Mouse (Mus musculus): Measurements from ENCODE around the gene 4933427I04Rik. TPM values are rescaled to one million over a fixed set of nuclear protein-coding genes. Genes with fewer than 3 reads are reported as not detected.

Gene 4933427I04Rik
- not detected in 2 replicates for polyA plus RNA-seq (2015; fragmentation: Nextera tagmentation; extraction: Ambion mirVana)

- no peak within 1 kb of the TSS for H3K4me2 ChIP-seq (ENCODE audit: low read depth, low read length)
- no peaks in the 10 kb centered on the region for H3K4me1 ChIP-seq (ENCODE audit: control insufficient read depth, low read depth, low read length)
- no peaks in the 10 kb centered on the region for H3K9me3 ChIP-seq (replicated peaks; ENCODE audit: control insufficient read depth, low read length)
- H3K27ac ChIP-seq (ENCODE audit: low read length), result no peak within 1 kb of the TSS
- ATAC-seq (ENCODE audit: low read depth), result no peak
- H3K27me3 ChIP-seq (ENCODE audit: control insufficient read depth, insufficient read depth, low read depth, low read length), result no peaks in the 10 kb centered on the region
- no peak within 1 kb of the TSS for H3K9ac ChIP-seq (ENCODE audit: low read depth, low read length)
- 53% methylated on average over 3 of the region's 3 CpGs for WGBS (ENCODE audit: insufficient replicate concordance)
- H3K4me3 ChIP-seq (ENCODE audit: low read depth, low read length), result no peak within 1 kb of the TSS
- H3K36me3 ChIP-seq (ENCODE audit: control insufficient read depth, insufficient read depth), result no peaks in the 10 kb centered on the region
Observed at GRCm38 (mm10) chr4:123859379-123859778, at the start of gene 4933427I04Rik. 4933427I04Rik (plus strand) TSS chr4:123859679.

- Histone ChIP-seq H3K9ac (ENCODE audit: low read depth, low read length) (no peak overlapping the region), H3K27me3 (ENCODE audit: control insufficient read depth, insufficient read depth, low read depth, low read length) (no peaks in the 10 kb centered on the region), H3K4me1 (ENCODE audit: control insufficient read depth, low read depth, low read length) (no peaks in the 10 kb centered on the region), H3K9me3 (replicated peaks; ENCODE audit: control insufficient read depth, low read length) (no peaks in the 10 kb centered on the region), H3K27ac (ENCODE audit: low read length) (no peak overlapping the region), H3K4me2 (ENCODE audit: low read depth, low read length) (no peak overlapping the region), H3K4me3 (ENCODE audit: low read depth, low read length) (no peak overlapping the region), H3K36me3 (ENCODE audit: control insufficient read depth, insufficient read depth) (no peaks in the 10 kb centered on the region)
- no peak for ATAC-seq (ENCODE audit: low read depth)
- 66% methylated on average over 12 of the region's 12 CpGs for WGBS (ENCODE audit: insufficient replicate concordance)
Observed at GRCm38 (mm10) chr4:123810475-123811295, 48.8 kb upstream of the 4933427I04Rik start.

- Histone ChIP-seq H3K9ac (ENCODE audit: low read depth, low read length) (no peak overlapping the region), H3K4me2 (ENCODE audit: low read depth, low read length) (no peak overlapping the region), H3K4me3 (ENCODE audit: low read depth, low read length) (no peak overlapping the region), H3K36me3 (ENCODE audit: control insufficient read depth, insufficient read depth) (no peaks in the 10 kb centered on the region), H3K27me3 (ENCODE audit: control insufficient read depth, insufficient read depth, low read depth, low read length) (no peaks in the 10 kb centered on the region), H3K27ac (ENCODE audit: low read length) (no peak overlapping the region), H3K9me3 (replicated peaks; ENCODE audit: control insufficient read depth, low read length) (no peaks in the 10 kb centered on the region), H3K4me1 (ENCODE audit: control insufficient read depth, low read depth, low read length) (no peaks in the 10 kb centered on the region)
- ATAC-seq (ENCODE audit: low read depth), result no peak
- 50% methylated on average over 3 of the region's 3 CpGs for WGBS (ENCODE audit: insufficient replicate concordance)
Observed at GRCm38 (mm10) chr4:123812525-123812924, 47.0 kb upstream of the 4933427I04Rik start.

- Histone ChIP-seq H3K4me3 (ENCODE audit: low read depth, low read length) (no peak overlapping the region), H3K36me3 (ENCODE audit: control insufficient read depth, insufficient read depth) (no peaks in the 10 kb centered on the region), H3K4me1 (ENCODE audit: control insufficient read depth, low read depth, low read length) (no peaks in the 10 kb centered on the region), H3K9me3 (replicated peaks; ENCODE audit: control insufficient read depth, low read length) (no peaks in the 10 kb centered on the region), H3K27me3 (ENCODE audit: control insufficient read depth, insufficient read depth, low read depth, low read length) (no peaks in the 10 kb centered on the region), H3K4me2 (ENCODE audit: low read depth, low read length) (no peak overlapping the region), H3K27ac (ENCODE audit: low read length) (no peak overlapping the region), H3K9ac (ENCODE audit: low read depth, low read length) (no peak overlapping the region)
- 54% methylated on average over 7 of the region's 7 CpGs for WGBS (ENCODE audit: insufficient replicate concordance)
- no peak for ATAC-seq (ENCODE audit: low read depth)
Observed at GRCm38 (mm10) chr4:123814030-123814501, 45.4 kb upstream of the 4933427I04Rik start.

- Histone ChIP-seq H3K27ac (ENCODE audit: low read length) (no peak overlapping the region), H3K4me1 (ENCODE audit: control insufficient read depth, low read depth, low read length) (no peaks in the 10 kb centered on the region), H3K27me3 (ENCODE audit: control insufficient read depth, insufficient read depth, low read depth, low read length) (no peaks in the 10 kb centered on the region), H3K9me3 (replicated peaks; ENCODE audit: control insufficient read depth, low read length) (no peaks in the 10 kb centered on the region), H3K9ac (ENCODE audit: low read depth, low read length) (no peak overlapping the region), H3K36me3 (ENCODE audit: control insufficient read depth, insufficient read depth) (no peaks in the 10 kb centered on the region), H3K4me3 (ENCODE audit: low read depth, low read length) (no peak overlapping the region), H3K4me2 (ENCODE audit: low read depth, low read length) (no peak overlapping the region)
- no peak for ATAC-seq (ENCODE audit: low read depth)
- WGBS (ENCODE audit: insufficient replicate concordance), result 47% methylated on average over 4 of the region's 4 CpGs
Observed at GRCm38 (mm10) chr4:123819093-123819610, 40.3 kb upstream of the 4933427I04Rik start.

GRCm38 (mm10) chr4:123842126-123842525 is 17.4 kb upstream of the 4933427I04Rik start:
- H3K27ac ChIP-seq (ENCODE audit: low read length), result no peak overlapping the region
- no peaks in the 10 kb centered on the region for H3K36me3 ChIP-seq (ENCODE audit: control insufficient read depth, insufficient read depth)
- H3K9ac ChIP-seq (ENCODE audit: low read depth, low read length), result no peak overlapping the region
- no peak for ATAC-seq (ENCODE audit: low read depth)
- H3K27me3 ChIP-seq (ENCODE audit: control insufficient read depth, insufficient read depth, low read depth, low read length), result no peaks in the 10 kb centered on the region
- H3K4me1 ChIP-seq (ENCODE audit: control insufficient read depth, low read depth, low read length), result no peaks in the 10 kb centered on the region
- no peak overlapping the region for H3K4me3 ChIP-seq (ENCODE audit: low read depth, low read length)
- no peaks in the 10 kb centered on the region for H3K9me3 ChIP-seq (replicated peaks; ENCODE audit: control insufficient read depth, low read length)
- 68% methylated on average over 8 of the region's 8 CpGs for WGBS (ENCODE audit: insufficient replicate concordance)
- H3K4me2 ChIP-seq (ENCODE audit: low read depth, low read length), result no peak overlapping the region

GRCm38 (mm10) chr4:123856888-123857287 is 2.6 kb upstream of the 4933427I04Rik start:
- Histone ChIP-seq H3K9me3 (replicated peaks; ENCODE audit: control insufficient read depth, low read length) (no peaks in the 10 kb centered on the region), H3K4me3 (ENCODE audit: low read depth, low read length) (no peak overlapping the region), H3K36me3 (ENCODE audit: control insufficient read depth, insufficient read depth) (no peaks in the 10 kb centered on the region), H3K27ac (ENCODE audit: low read length) (no peak overlapping the region), H3K4me1 (ENCODE audit: control insufficient read depth, low read depth, low read length) (no peaks in the 10 kb centered on the region), H3K4me2 (ENCODE audit: low read depth, low read length) (no peak overlapping the region), H3K27me3 (ENCODE audit: control insufficient read depth, insufficient read depth, low read depth, low read length) (no peaks in the 10 kb centered on the region), H3K9ac (ENCODE audit: low read depth, low read length) (no peak overlapping the region)
- no peak for ATAC-seq (ENCODE audit: low read depth)
- 52% methylated on average over 4 of the region's 4 CpGs for WGBS (ENCODE audit: insufficient replicate concordance)

GRCm38 (mm10) chr4:123858090-123858489 is 1.4 kb upstream of the 4933427I04Rik start:
- no peaks in the 10 kb centered on the region for H3K9me3 ChIP-seq (replicated peaks; ENCODE audit: control insufficient read depth, low read length)
- no peak overlapping the region for H3K4me3 ChIP-seq (ENCODE audit: low read depth, low read length)
- no peaks in the 10 kb centered on the region for H3K27me3 ChIP-seq (ENCODE audit: control insufficient read depth, insufficient read depth, low read depth, low read length)
- no peak overlapping the region for H3K9ac ChIP-seq (ENCODE audit: low read depth, low read length)
- H3K4me1 ChIP-seq (ENCODE audit: control insufficient read depth, low read depth, low read length), result no peaks in the 10 kb centered on the region
- no peak overlapping the region for H3K27ac ChIP-seq (ENCODE audit: low read length)
- H3K36me3 ChIP-seq (ENCODE audit: control insufficient read depth, insufficient read depth), result no peaks in the 10 kb centered on the region
- WGBS (ENCODE audit: insufficient replicate concordance), result 61% methylated on average over 7 of the region's 7 CpGs
- ATAC-seq (ENCODE audit: low read depth), result no peak
- H3K4me2 ChIP-seq (ENCODE audit: low read depth, low read length), result no peak overlapping the region

- Histone ChIP-seq H3K4me2 (ENCODE audit: low read depth, low read length) (no peak overlapping the region), H3K4me1 (ENCODE audit: control insufficient read depth, low read depth, low read length) (no peaks in the 10 kb centered on the region), H3K27ac (ENCODE audit: low read length) (no peak overlapping the region), H3K27me3 (ENCODE audit: control insufficient read depth, insufficient read depth, low read depth, low read length) (no peaks in the 10 kb centered on the region), H3K9me3 (replicated peaks; ENCODE audit: control insufficient read depth, low read length) (no peaks in the 10 kb centered on the region), H3K36me3 (ENCODE audit: control insufficient read depth, insufficient read depth) (no peaks in the 10 kb centered on the region), H3K9ac (ENCODE audit: low read depth, low read length) (no peak overlapping the region), H3K4me3 (ENCODE audit: low read depth, low read length) (no peak overlapping the region)
- ATAC-seq (ENCODE audit: low read depth), result no peak
- WGBS (ENCODE audit: insufficient replicate concordance), result 31% methylated on average over 2 of the region's 2 CpGs
Observed at GRCm38 (mm10) chr4:123859803-123860202, 324 bp downstream of the 4933427I04Rik start.
